Mouse (Mus musculus): Measurements from ENCODE around the gene Prdm10.

GRCm38 (mm10) chr9:31301107-31301506 is 20.8 kb downstream of the Prdm10 start:
- no peak for TF ChIP-seq CTCF (IDR thresholded peaks at IDR 0.05; ENCODE audit: low read depth)
- TF ChIP-seq EP300 (IDR thresholded peaks at IDR 0.05; ENCODE audit: low read depth) = no peak
